In genomic region chr1:34094301-34094700, GRCm38 (mm10) we compare ENCODE assay signal across 16 mouse cellular contexts.
DNase-seq lines count a peak whose midpoint lies in the region; ATAC-seq lines count a peak whose summit lies in the region.
"Had no signal": no experiment of that assay in that cellular context is flagged by ENCODE, and none has a peak within 500 bp of the region (broad histone marks: within the 10 kb centered on the region; RNA-seq: fewer than 3 reads in every experiment).

No protein-coding gene starts in this region.

- H3K4me2 ChIP-seq in midbrain, embryonic 14.5 days (ENCODE audit: low read length), result no peak overlapping the region
- H3K4me2 ChIP-seq in midbrain, embryonic 15.5 days, result no peak overlapping the region
- H3K4me2 ChIP-seq: heart, embryonic 13.5 days; hindbrain, embryonic 15.5 days; liver, embryonic 15.5 days; stomach, embryonic 15.5 days had no signal

- no peak overlapping the region for H3K4me3 ChIP-seq in midbrain, embryonic 14.5 days (replicated peaks; ENCODE audit: low read depth, low read length)
- H3K4me3 ChIP-seq in midbrain, embryonic 15.5 days, result no peak overlapping the region
- H3K4me3 ChIP-seq: heart, embryonic 13.5 days; hindbrain, embryonic 15.5 days; liver, embryonic 15.5 days; stomach, embryonic 15.5 days had no signal

- no peaks in the 10 kb centered on the region for H3K4me1 ChIP-seq in midbrain, embryonic 14.5 days (ENCODE audit: control insufficient read depth, insufficient read depth, low read length)
- H3K4me1 ChIP-seq in midbrain, embryonic 15.5 days, result peaks cover 10% of the 10 kb centered on the region; the same call in 1 of the 2 replicates
- H3K4me1 ChIP-seq: liver, embryonic 15.5 days; stomach, embryonic 15.5 days had no signal

- no peaks in the 10 kb centered on the region for H3K9me3 ChIP-seq in midbrain, embryonic 14.5 days (ENCODE audit: control insufficient read depth, low read length)
- no peaks in the 10 kb centered on the region for H3K9me3 ChIP-seq in midbrain, embryonic 15.5 days
- H3K9me3 ChIP-seq: heart, embryonic 13.5 days; hindbrain, embryonic 15.5 days; liver, embryonic 15.5 days; stomach, embryonic 15.5 days had no signal

- 56% methylated on average over 5 of the region's 5 CpGs for WGBS in midbrain, embryonic 14.5 days
- 34% methylated on average over 5 of the region's 5 CpGs for WGBS in midbrain, embryonic 15.5 days

- H3K27ac ChIP-seq in midbrain, embryonic 14.5 days (replicated peaks; ENCODE audit: low read depth, low read length), result no peak overlapping the region
- H3K27ac ChIP-seq in midbrain, embryonic 15.5 days, result no peak overlapping the region
- H3K27ac ChIP-seq: hindbrain, embryonic 15.5 days; liver, embryonic 15.5 days; stomach, embryonic 15.5 days had no signal

- no peak overlapping the region for H3K9ac ChIP-seq in midbrain, embryonic 14.5 days (replicated peaks; ENCODE audit: low read length)
- H3K9ac ChIP-seq in midbrain, embryonic 15.5 days, result no peak overlapping the region
- H3K9ac ChIP-seq: heart, embryonic 13.5 days; hindbrain, embryonic 15.5 days; liver, embryonic 15.5 days; stomach, embryonic 15.5 days had no signal

- no peaks in the 10 kb centered on the region for H3K36me3 ChIP-seq in midbrain, embryonic 14.5 days (ENCODE audit: control insufficient read depth, insufficient read depth, low read length)
- no peaks in the 10 kb centered on the region for H3K36me3 ChIP-seq in midbrain, embryonic 15.5 days (replicated peaks)
- H3K36me3 ChIP-seq: hindbrain, embryonic 15.5 days; liver, embryonic 15.5 days; stomach, embryonic 15.5 days had no signal

- no peak for ATAC-seq in midbrain, embryonic 14.5 days (ENCODE audit: low FRiP score, low TSS enrichment)
- ATAC-seq in midbrain, embryonic 15.5 days (replicated peaks), result no peak

- DNase-seq in heart, adult 11 months, result peak; percentile 71
- DNase-seq in heart, adult 8-10 months (ENCODE audit: low spot score), result no peak
- peak; percentile 32 for DNase-seq in midbrain, embryonic 14.5 days
- DNase-seq in cerebellum, postnatal 25 days, result peak; percentile 58 to 77
- peak; percentile 31 for DNase-seq in right cerebral cortex, postnatal 25 days
- no peak for DNase-seq in kidney, adult 8-10 months
- DNase-seq in ovary, postnatal 36 days (ENCODE audit: low spot score), result no peak
- DNase-seq: adrenal gland, adult 8-10 months; gastrocnemius, postnatal 10 days; kidney, postnatal 14 days had no signal

- no peaks in the 10 kb centered on the region for H3K27me3 ChIP-seq in midbrain, embryonic 14.5 days (ENCODE audit: control insufficient read depth, insufficient read depth, low read length)
- H3K27me3 ChIP-seq in midbrain, embryonic 15.5 days (replicated peaks), result no peaks in the 10 kb centered on the region
- H3K27me3 ChIP-seq: CH12.LX; heart, embryonic 13.5 days; hindbrain, embryonic 15.5 days; liver, embryonic 15.5 days; stomach, embryonic 15.5 days had no signal

Comparison
In these comparisons a context has a peak if more than half of its experiments do, and no peak if none do; other contexts are left out.
1. DNase-seq: peak in heart, adult 11 months (single experiment), midbrain, embryonic 14.5 days (single experiment), cerebellum, postnatal 25 days (2 of 2) and right cerebral cortex, postnatal 25 days (single experiment); none in heart, adult 8-10 months (single experiment), kidney, adult 8-10 months (0 of 2) and ovary, postnatal 36 days (single experiment).